Mouse (Mus musculus): ENCODE data around the gene Josd1. TPM values are rescaled to one million over a fixed set of nuclear protein-coding genes. Genes with fewer than 3 reads are reported as not detected.
A peak's percentile ranks its signal among the peaks of the same experiment; 100 is the strongest.

Gene Josd1
- polyA plus RNA-seq (2015; fragmentation: Nextera tagmentation; extraction: Ambion mirVana): 20.6 and 21.3 TPM in 2 replicates

- Histone ChIP-seq H3K4me3 (ENCODE audit: low read depth, low read length) (peak within 1 kb of the TSS; percentile 74), H3K36me3 (ENCODE audit: control insufficient read depth, insufficient read depth, low read length) (no peaks in the 10 kb centered on the region), H3K27me3 (ENCODE audit: control insufficient read depth, insufficient read depth, low read depth, low read length) (no peaks in the 10 kb centered on the region), H3K9ac (ENCODE audit: low read depth, low read length) (peak within 1 kb of the TSS; percentile 83), H3K4me1 (ENCODE audit: control insufficient read depth, insufficient read depth, low read length) (peaks cover 59% of the 10 kb centered on the region), H3K4me2 (ENCODE audit: low read length) (peak within 1 kb of the TSS; percentile 71), H3K27ac (ENCODE audit: low read length) (peak within 1 kb of the TSS; percentile 95), H3K9me3 (replicated peaks; ENCODE audit: control insufficient read depth, low read length, poor library complexity, severe bottlenecking) (no peaks in the 10 kb centered on the region)
- ATAC-seq: peak; percentile 55
- WGBS: under 1% methylated on average over 71 of the region's 72 CpGs
Observed at GRCm38 (mm10) chr15:79687646-79688267, at the start of gene Josd1. TSS of gene Josd1 (minus strand) at chr15:79687919.

GRCm38 (mm10) chr15:79734311-79734710, 46.6 kb upstream of the Josd1 start:
- H3K9me3 ChIP-seq (replicated peaks; ENCODE audit: control insufficient read depth, low read length, poor library complexity, severe bottlenecking): no peaks in the 10 kb centered on the region
- no peak for ATAC-seq
- H3K4me2 ChIP-seq (ENCODE audit: low read length): no peak overlapping the region
- WGBS: 83% methylated on average over 8 of the region's 8 CpGs
- H3K27me3 ChIP-seq (ENCODE audit: control insufficient read depth, insufficient read depth, low read depth, low read length): no peaks in the 10 kb centered on the region
- no peak overlapping the region for H3K27ac ChIP-seq (ENCODE audit: low read length)
- no peak overlapping the region for H3K9ac ChIP-seq (ENCODE audit: low read depth, low read length)
- H3K4me3 ChIP-seq (ENCODE audit: low read depth, low read length): no peak overlapping the region
- no peaks in the 10 kb centered on the region for H3K4me1 ChIP-seq (ENCODE audit: control insufficient read depth, insufficient read depth, low read length)
- H3K36me3 ChIP-seq (ENCODE audit: control insufficient read depth, insufficient read depth, low read length): peaks cover 40% of the 10 kb centered on the region

GRCm38 (mm10) chr15:79733640-79734039, 45.9 kb upstream of the Josd1 start:
- H3K4me2 ChIP-seq (ENCODE audit: low read length): no peak overlapping the region
- no peaks in the 10 kb centered on the region for H3K9me3 ChIP-seq (replicated peaks; ENCODE audit: control insufficient read depth, low read length, poor library complexity, severe bottlenecking)
- no peaks in the 10 kb centered on the region for H3K4me1 ChIP-seq (ENCODE audit: control insufficient read depth, insufficient read depth, low read length)
- H3K27me3 ChIP-seq (ENCODE audit: control insufficient read depth, insufficient read depth, low read depth, low read length): no peaks in the 10 kb centered on the region
- peaks cover 39% of the 10 kb centered on the region for H3K36me3 ChIP-seq (ENCODE audit: control insufficient read depth, insufficient read depth, low read length)
- no peak overlapping the region for H3K4me3 ChIP-seq (ENCODE audit: low read depth, low read length)
- H3K27ac ChIP-seq (ENCODE audit: low read length): no peak overlapping the region
- H3K9ac ChIP-seq (ENCODE audit: low read depth, low read length): no peak overlapping the region
- WGBS: 78% methylated on average over 4 of the region's 4 CpGs
- ATAC-seq: no peak

- no peak for ATAC-seq
- no peaks in the 10 kb centered on the region for H3K4me1 ChIP-seq (ENCODE audit: control insufficient read depth, insufficient read depth, low read length)
- H3K27ac ChIP-seq (ENCODE audit: low read length): no peak overlapping the region
- no peaks in the 10 kb centered on the region for H3K9me3 ChIP-seq (replicated peaks; ENCODE audit: control insufficient read depth, low read length, poor library complexity, severe bottlenecking)
- H3K36me3 ChIP-seq (ENCODE audit: control insufficient read depth, insufficient read depth, low read length): peaks cover 37% of the 10 kb centered on the region
- H3K4me3 ChIP-seq (ENCODE audit: low read depth, low read length): no peak overlapping the region
- no peak overlapping the region for H3K9ac ChIP-seq (ENCODE audit: low read depth, low read length)
- 95% methylated on average over 8 of the region's 8 CpGs for WGBS
- H3K27me3 ChIP-seq (ENCODE audit: control insufficient read depth, insufficient read depth, low read depth, low read length): no peaks in the 10 kb centered on the region
- H3K4me2 ChIP-seq (ENCODE audit: low read length): no peak overlapping the region
Observed at GRCm38 (mm10) chr15:79733192-79733591, 45.5 kb upstream of the Josd1 start.

GRCm38 (mm10) chr15:79731554-79731953, 43.8 kb upstream of the Josd1 start:
- 85% methylated on average over 7 of the region's 7 CpGs for WGBS
- Histone ChIP-seq H3K4me1 (ENCODE audit: control insufficient read depth, insufficient read depth, low read length) (no peaks in the 10 kb centered on the region), H3K27me3 (ENCODE audit: control insufficient read depth, insufficient read depth, low read depth, low read length) (no peaks in the 10 kb centered on the region), H3K9me3 (replicated peaks; ENCODE audit: control insufficient read depth, low read length, poor library complexity, severe bottlenecking) (no peaks in the 10 kb centered on the region), H3K36me3 (ENCODE audit: control insufficient read depth, insufficient read depth, low read length) (peaks cover 39% of the 10 kb centered on the region), H3K9ac (ENCODE audit: low read depth, low read length) (no peak overlapping the region), H3K27ac (ENCODE audit: low read length) (no peak overlapping the region), H3K4me2 (ENCODE audit: low read length) (no peak overlapping the region), H3K4me3 (ENCODE audit: low read depth, low read length) (no peak overlapping the region)
- no peak for ATAC-seq

- H3K36me3 ChIP-seq (ENCODE audit: control insufficient read depth, insufficient read depth, low read length): peaks cover 55% of the 10 kb centered on the region
- no peak overlapping the region for H3K9ac ChIP-seq (ENCODE audit: low read depth, low read length)
- no peaks in the 10 kb centered on the region for H3K4me1 ChIP-seq (ENCODE audit: control insufficient read depth, insufficient read depth, low read length)
- H3K27ac ChIP-seq (ENCODE audit: low read length): no peak overlapping the region
- ATAC-seq: no peak
- no peak overlapping the region for H3K4me2 ChIP-seq (ENCODE audit: low read length)
- WGBS: 90% methylated on average over 10 of the region's 10 CpGs
- H3K9me3 ChIP-seq (replicated peaks; ENCODE audit: control insufficient read depth, low read length, poor library complexity, severe bottlenecking): no peaks in the 10 kb centered on the region
- no peak overlapping the region for H3K4me3 ChIP-seq (ENCODE audit: low read depth, low read length)
- H3K27me3 ChIP-seq (ENCODE audit: control insufficient read depth, insufficient read depth, low read depth, low read length): no peaks in the 10 kb centered on the region
Observed at GRCm38 (mm10) chr15:79728731-79729388, 41.1 kb upstream of the Josd1 start.

GRCm38 (mm10) chr15:79728311-79728710, 40.6 kb upstream of the Josd1 start:
- Histone ChIP-seq H3K27ac (ENCODE audit: low read length) (no peak overlapping the region), H3K4me3 (ENCODE audit: low read depth, low read length) (no peak overlapping the region), H3K36me3 (ENCODE audit: control insufficient read depth, insufficient read depth, low read length) (peaks cover 51% of the 10 kb centered on the region), H3K4me1 (ENCODE audit: control insufficient read depth, insufficient read depth, low read length) (no peaks in the 10 kb centered on the region), H3K9me3 (replicated peaks; ENCODE audit: control insufficient read depth, low read length, poor library complexity, severe bottlenecking) (no peaks in the 10 kb centered on the region), H3K9ac (ENCODE audit: low read depth, low read length) (peak overlapping the region; percentile 18; the same call in 1 of the 2 replicates), H3K4me2 (ENCODE audit: low read length) (no peak overlapping the region), H3K27me3 (ENCODE audit: control insufficient read depth, insufficient read depth, low read depth, low read length) (no peaks in the 10 kb centered on the region)
- no peak for ATAC-seq
- WGBS: 46% methylated on average over 5 of the region's 5 CpGs

GRCm38 (mm10) chr15:79727840-79728239, 40.1 kb upstream of the Josd1 start:
- H3K4me2 ChIP-seq (ENCODE audit: low read length): no peak overlapping the region
- no peak for ATAC-seq
- no peak overlapping the region for H3K27ac ChIP-seq (ENCODE audit: low read length)
- H3K27me3 ChIP-seq (ENCODE audit: control insufficient read depth, insufficient read depth, low read depth, low read length): no peaks in the 10 kb centered on the region
- no peak overlapping the region for H3K4me3 ChIP-seq (ENCODE audit: low read depth, low read length)
- no peaks in the 10 kb centered on the region for H3K9me3 ChIP-seq (replicated peaks; ENCODE audit: control insufficient read depth, low read length, poor library complexity, severe bottlenecking)
- H3K4me1 ChIP-seq (ENCODE audit: control insufficient read depth, insufficient read depth, low read length): no peaks in the 10 kb centered on the region
- 75% methylated on average over 6 of the region's 6 CpGs for WGBS
- H3K9ac ChIP-seq (ENCODE audit: low read depth, low read length): no peak overlapping the region
- H3K36me3 ChIP-seq (ENCODE audit: control insufficient read depth, insufficient read depth, low read length): peaks cover 47% of the 10 kb centered on the region

GRCm38 (mm10) chr15:79725190-79725789, 37.6 kb upstream of the Josd1 start:
- H3K4me2 ChIP-seq (ENCODE audit: low read length): no peak overlapping the region
- no peaks in the 10 kb centered on the region for H3K4me1 ChIP-seq (ENCODE audit: control insufficient read depth, insufficient read depth, low read length)
- no peak overlapping the region for H3K9ac ChIP-seq (ENCODE audit: low read depth, low read length)
- 91% methylated on average over 11 of the region's 11 CpGs for WGBS
- no peaks in the 10 kb centered on the region for H3K9me3 ChIP-seq (replicated peaks; ENCODE audit: control insufficient read depth, low read length, poor library complexity, severe bottlenecking)
- no peak for ATAC-seq
- H3K4me3 ChIP-seq (ENCODE audit: low read depth, low read length): no peak overlapping the region
- H3K27me3 ChIP-seq (ENCODE audit: control insufficient read depth, insufficient read depth, low read depth, low read length): no peaks in the 10 kb centered on the region
- no peak overlapping the region for H3K27ac ChIP-seq (ENCODE audit: low read length)
- H3K36me3 ChIP-seq (ENCODE audit: control insufficient read depth, insufficient read depth, low read length): peaks cover 45% of the 10 kb centered on the region

Data from midbrain, embryonic 16.5 days (tissue).